Mouse (Mus musculus) adipose tissue, adult 10 weeks (tissue): ENCODE data around the gene Cdc20. TPM values are rescaled to one million over a fixed set of nuclear protein-coding genes. Genes with fewer than 3 reads are reported as not detected.

Experiments used
- polyA plus RNA-seq: library from polyadenylated mRNA; stranded (reverse); fragments of 350-450 nt; fragmentation: Illumina TruSeq; extraction: RNeasy Lipid Tissue Mini Kit (QIAGEN cat#74804); gene quantifications from one replicate; pipeline ENCODE4 v1.2.3, GENCODE M21; 2014; ENCODE audit warnings: low read depth, low replicate concordance

Gene Cdc20
- polyA plus RNA-seq: 6.7 TPM

GRCm38 (mm10) chr4:118436820-118437603, at the start of gene Cdc20:
Cdc20 (minus strand) TSS chr4:118437352.

GRCm38 (mm10) chr4:118457345-118457975, 20.3 kb upstream of the Cdc20 start, which contains the start of gene Mpl:
Mpl (minus strand) TSS chr4:118457513.

GRCm38 (mm10) chr4:118427768-118428451, 9.2 kb downstream of the Cdc20 start, which contains the start of gene Elovl1:
Elovl1 (plus strand) TSS chr4:118428093.

GRCm38 (mm10) chr4:118409142-118409900, 27.8 kb downstream of the Cdc20 start, which contains the start of the genes Szt2 and Med8:
Szt2 (minus strand) TSS chr4:118409273.
Med8 (plus strand) TSS chr4:118409337.

Other genes with a start within 250 kb of the Cdc20 start
- gene Ptprf, start 145.9 kb downstream of the Cdc20 start, polyA plus RNA-seq: 74.7 TPM
- gene Szt2, start 28.1 kb downstream of the Cdc20 start, polyA plus RNA-seq: 17.6 TPM
- gene Med8, start 28.0 kb downstream of the Cdc20 start, polyA plus RNA-seq: 52.9 TPM
- 60.1 TPM for gene Elovl1, start 9.3 kb downstream of the Cdc20 start, polyA plus RNA-seq
- not detected for gene Mpl, start 20.2 kb upstream of the Cdc20 start, polyA plus RNA-seq
- gene Tie1, start 52.7 kb upstream of the Cdc20 start, polyA plus RNA-seq: 22.7 TPM
- gene 2610528J11Rik, start 89.6 kb upstream of the Cdc20 start, polyA plus RNA-seq: 24.2 TPM
- 12.2 TPM for gene Tmem125, start 106.7 kb upstream of the Cdc20 start, polyA plus RNA-seq
- gene Cfap57, start 183.4 kb upstream of the Cdc20 start, polyA plus RNA-seq: 3.2 TPM
- 50.1 TPM for gene Ebna1bp2, start 183.4 kb upstream of the Cdc20 start, polyA plus RNA-seq
- gene Olfr62, start 221.6 kb upstream of the Cdc20 start, polyA plus RNA-seq: not detected